Mouse (Mus musculus): ENCODE measurements around the gene Nr1i3. TPM values are rescaled to one million over a fixed set of nuclear protein-coding genes. Genes with fewer than 3 reads are reported as not detected.
"Not testable (repeated sequence)": the region's sequence is repeated elsewhere in the genome, so short reads cannot be mapped to it uniquely, and the experiment has no call there.

Nr1i3 gene
- total RNA-seq, 2 experiments from 2014 or later, result 0.29 TPM; not detected in 1

DNA sequence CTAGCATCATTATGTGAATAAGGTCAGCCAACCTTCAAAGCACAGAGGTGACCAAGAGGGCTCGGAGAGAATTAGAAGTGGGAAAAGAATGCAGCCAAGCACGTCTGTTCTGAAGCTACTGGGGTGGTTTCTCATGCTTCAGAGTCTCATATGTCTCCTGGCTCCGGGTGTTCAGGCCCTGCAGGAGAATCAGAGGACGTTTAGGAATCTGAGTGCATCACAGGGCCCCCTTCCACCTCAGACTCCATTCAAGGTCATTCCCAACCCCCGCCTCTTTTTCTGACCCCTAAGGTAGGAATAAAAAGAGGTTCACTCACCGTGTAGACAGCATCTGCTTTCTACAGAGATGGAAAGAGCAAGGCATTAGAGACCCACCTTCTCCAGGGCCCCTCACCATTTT lies 16.0 kb downstream of the Nr1i3 start:
- DNase-seq (ENCODE audit: low spot score in 2 of 2), result no peak

DNA sequence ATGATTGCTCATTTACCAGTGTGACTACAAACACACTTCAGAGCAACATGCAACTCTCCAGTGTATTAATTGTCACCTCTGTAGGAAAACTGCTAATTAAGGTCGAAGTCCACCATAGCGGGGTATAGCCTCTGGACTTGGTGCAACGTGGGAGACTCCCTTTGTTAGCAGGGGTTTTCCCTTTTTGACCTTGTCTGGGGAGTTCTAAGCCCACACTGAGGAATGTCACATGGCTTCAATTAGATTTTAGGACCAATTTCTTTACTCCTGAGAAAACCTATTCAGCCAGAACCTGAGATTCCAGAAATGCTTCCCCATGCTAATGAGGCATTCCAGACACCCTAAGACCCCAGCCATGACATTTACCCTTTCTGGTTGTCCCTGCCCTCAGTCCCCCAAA lies 16.4 kb downstream of the Nr1i3 start:
- no peak for DNase-seq (ENCODE audit: low spot score in 2 of 2)

DNA sequence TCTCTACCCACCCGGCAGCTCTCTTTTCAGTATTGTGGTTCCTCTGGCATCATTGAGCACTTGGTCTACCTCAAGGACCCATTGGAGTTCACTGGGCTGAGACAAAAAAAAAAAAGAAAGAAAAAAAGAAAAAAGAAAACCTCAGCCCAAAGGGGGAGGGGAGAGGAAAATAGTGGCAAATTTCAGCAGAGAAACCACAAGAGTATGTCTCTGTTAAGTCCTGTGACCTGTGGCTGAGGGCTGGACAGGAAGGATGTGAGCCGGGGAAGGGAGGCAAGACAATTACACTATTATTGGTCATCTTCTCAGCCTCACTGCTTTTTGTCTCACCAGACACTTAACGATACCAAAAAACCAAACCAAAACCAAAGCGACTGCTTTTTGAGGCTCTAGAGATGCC lies 18.1 kb downstream of the Nr1i3 start:
- no peak for DNase-seq (ENCODE audit: low spot score in 2 of 2)

DNA sequence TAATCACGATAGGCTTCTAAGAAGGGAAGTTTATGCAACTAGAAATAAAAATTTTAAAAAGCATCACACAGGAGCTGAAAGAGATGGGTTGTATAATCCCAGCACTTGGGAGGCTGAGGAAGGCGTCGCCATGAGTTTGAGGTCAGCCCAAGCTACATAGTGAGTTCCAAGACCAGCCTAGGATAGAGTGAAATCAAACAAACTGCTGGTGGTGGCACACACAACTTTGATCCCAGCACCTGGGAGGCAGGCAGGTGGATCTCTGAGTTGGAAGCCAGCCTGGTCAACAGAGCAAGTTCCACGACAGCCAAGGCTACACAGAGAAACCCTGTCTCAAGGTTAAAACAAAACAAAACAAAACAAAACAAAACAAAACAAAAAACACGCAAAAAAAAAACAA lies 18.6 kb downstream of the Nr1i3 start:
- DNase-seq (ENCODE audit: low spot score in 2 of 2), result no peak

DNA sequence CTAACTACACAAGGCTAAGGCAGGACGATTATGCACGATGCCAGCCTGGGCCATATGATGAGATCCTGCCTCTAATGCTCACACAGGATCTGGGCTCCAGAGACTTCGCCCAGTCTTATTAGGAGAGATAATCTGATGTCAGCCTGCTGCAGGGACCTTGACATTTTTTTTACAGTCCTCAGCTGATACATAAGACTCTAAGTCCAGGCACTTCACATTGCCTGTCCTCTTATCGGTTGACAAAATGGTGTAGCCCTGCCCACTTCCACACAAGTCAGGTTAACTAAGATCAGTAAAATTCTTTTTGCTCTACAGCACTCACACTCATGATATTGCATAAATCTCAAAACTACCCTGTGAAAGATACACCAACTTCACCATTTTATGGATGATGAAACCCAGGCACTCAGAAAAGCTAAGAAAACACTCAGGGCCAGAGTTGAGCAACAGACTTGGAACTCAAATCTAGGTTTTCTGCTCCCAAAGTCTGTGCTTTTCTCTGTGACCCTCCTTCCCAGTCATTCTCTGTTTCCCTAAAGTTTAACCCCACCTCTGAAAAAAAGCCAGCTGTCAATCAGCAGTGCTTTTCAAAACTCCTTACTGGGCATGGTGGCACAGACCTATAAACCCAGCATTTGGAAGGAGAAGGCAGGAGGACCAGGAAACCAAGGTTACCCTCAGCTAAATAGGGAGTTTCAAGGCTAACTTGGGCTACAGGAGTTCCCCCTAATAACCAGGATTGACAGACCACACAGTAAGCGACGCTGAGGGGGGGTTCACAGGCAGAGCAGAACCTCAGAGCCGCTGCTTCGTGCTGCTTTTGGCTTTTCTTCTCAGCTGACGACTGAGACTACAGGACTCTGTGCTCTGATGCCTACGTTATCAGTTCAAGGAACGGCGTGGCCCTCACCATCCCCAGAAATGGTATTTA lies 19.3 kb downstream of the Nr1i3 start:
- no peak for DNase-seq (ENCODE audit: low spot score in 2 of 2)

DNA sequence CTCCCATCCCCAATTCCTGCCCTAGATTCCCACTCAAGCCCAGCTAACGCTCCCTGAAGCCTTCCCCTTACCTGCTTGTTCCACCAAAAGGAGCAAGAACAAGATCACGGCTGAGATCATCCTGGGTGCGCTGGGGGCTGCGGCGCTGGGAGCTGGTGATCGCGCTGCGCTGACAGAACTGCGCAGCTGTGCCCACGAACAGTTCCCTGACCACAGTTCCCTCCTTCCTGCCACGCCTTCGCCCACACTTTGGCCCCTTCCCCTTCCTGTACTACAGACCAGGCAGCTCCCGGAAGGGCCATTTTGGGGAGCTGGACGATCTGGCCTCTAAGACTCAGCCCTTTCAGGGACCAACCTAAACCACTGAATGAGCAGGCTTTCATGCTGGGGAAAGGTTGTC lies 20.4 kb downstream of the Nr1i3 start, which contains the start of gene Fcer1g:
TSS of gene Fcer1g (minus strand) at position 240 of the 400 bp plus-strand sequence.
- DNase-seq (ENCODE audit: low spot score in 2 of 2), result no peak

DNA sequence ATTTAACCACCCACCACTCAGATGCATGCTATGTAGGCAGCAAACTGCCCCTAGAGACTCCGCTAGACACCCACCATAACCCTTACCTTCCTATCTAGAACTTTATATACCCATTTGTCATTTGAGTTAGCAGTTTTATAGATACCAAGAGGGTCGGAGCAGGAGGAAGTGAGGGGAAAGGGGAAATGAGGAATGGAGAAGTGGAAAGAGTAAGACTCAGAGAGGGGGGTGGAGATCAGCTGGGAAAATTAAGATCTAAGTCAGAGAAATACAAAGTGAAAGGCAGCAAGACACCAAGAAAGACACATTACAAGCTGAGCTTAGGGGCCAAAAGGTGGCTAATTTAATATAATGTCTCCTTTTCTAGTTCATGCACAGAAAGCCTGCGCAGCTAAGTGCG lies 20.8 kb downstream of the Nr1i3 start:
- DNase-seq (ENCODE audit: low spot score in 2 of 2), result no peak

DNA sequence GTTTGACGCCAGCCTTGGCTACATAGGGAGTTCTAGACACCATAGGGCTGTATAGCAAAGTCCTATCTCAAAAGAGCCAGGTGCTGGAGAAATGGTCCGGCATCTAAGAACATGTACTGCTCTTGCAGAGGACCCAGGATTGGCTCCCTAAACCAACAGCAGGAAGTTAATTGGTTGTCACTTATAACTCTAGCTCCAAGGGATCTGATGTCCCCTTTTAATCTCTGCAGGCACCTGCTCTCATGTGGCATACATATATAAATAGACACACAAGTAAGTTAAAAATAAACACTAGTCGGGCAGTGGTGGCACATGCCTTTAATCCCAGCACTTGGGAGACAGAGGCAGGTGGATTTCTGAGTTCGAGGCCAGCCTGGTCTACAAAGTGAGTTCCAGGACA lies 22.0 kb downstream of the Nr1i3 start:
- no peak for DNase-seq (ENCODE audit: low spot score in 2 of 2)

DNA sequence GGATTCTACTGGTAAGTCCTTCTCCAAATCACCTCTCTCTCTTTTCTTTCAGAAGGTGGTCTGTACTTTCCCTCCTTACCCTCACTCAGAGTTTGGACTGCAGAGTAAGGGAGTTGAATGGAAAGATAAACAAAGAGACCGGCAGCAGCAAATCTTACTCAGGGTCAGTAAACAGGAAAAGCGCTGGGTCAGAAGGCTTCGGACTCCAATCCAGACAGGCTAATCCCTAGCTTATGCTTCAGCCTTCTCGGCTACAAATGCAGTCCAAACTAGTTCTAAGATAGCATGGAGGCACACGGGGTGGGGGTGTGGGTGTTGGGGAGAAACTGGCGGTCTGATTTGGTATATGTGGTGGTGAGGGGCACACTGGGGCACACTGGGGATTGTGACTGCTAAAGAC lies 23.7 kb downstream of the Nr1i3 start:
- no peak for DNase-seq (ENCODE audit: low spot score in 2 of 2)

DNA sequence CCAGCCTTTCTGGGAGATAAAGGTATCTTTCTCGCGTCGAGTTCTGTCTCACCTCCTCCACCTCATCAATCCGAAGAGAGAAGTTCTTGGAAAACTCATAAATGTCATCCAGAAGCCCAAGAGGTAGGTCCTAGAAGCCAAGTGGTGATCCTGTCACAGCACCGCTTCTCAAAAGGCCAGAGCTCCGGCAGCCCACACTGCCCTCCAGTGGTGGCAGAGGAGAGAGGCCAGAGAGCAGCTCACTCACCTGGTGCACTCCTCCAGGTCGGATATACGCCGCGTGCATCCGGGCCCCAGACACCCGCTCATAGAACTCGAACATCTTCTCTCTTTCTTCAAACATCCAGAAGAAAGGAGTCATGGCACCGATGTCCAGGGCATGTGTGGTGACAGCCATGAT lies 24.7 kb downstream of the Nr1i3 start:
- DNase-seq (ENCODE audit: low spot score in 2 of 2), result peak in 1 of 2 experiments; percentile 36

DNA sequence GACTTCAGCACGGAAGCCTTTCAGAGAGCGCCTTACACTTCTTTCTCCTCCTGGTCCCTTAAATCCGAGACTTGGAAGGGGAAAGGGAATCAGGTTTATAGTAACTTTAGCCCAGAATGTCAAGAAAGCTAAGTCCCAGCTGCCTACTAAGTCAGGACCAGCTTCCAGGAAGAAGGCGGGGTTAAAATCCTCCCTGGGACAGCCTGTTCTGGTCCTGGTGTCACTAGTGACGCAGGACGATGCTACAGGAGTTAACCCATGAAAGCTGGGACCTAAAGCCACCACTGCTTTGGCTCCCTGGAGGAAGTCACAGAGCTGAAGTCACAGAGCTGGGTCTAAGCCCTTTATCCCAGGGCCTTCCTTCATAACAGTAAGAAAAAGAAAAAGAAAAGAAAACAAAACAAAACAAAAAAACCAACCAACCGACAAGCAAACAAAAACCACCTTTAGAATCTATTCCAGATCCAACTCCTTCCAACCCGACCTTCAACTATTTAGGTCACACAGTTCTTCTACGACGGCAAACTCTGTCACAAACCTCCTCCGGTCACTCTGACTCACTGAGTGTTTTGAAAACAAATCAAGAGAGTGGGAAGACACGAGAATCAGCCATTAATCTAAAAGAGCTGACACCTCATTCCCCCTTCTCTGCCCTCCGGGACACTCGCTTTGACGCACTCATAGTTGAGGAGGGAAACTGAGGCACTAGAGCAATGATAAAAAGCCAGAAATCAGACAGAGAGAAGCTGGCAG lies 26.4 kb downstream of the Nr1i3 start:
- DNase-seq (ENCODE audit: low spot score in 2 of 2), result no peak

DNA sequence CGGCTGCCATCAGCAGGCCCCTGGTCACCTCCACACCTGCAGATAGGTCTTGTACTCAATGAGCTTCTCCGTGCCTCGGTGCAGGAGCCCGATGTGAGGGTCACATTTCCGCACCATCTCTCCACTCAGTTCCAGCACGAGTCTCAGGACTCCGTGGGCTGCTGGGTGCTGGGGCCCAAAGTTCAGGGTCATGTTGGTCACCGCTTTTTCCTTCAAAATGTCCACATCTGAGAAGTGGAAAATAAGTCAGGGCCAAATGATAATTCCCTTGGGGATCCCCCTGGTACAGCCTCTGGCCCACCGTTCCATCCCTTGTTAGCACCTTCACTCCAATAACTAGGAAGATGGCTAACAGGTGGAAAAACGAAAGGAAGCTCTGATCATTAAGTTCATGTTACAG lies 27.1 kb downstream of the Nr1i3 start:
- DNase-seq (ENCODE audit: low spot score in 2 of 2), result no peak

DNA sequence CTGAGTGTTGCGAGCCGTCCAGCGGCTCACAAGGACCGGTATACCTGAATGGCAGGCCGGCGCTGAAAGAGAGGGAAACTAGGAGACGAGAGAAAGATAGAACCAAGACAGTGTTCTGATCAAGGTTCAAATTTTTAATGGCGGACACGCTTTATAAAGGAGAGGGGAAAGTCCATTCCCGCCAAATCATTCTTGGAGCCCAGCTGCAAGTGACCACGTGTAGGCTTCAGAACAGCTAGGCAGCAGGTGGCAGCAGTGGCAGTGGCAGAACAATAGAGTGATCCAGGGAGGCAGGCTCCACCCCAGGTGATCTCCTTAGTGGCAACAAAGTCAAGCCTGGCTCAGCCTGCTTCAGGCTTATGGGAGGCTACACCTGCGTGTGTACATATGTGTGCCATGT lies 28.2 kb downstream of the Nr1i3 start:
- not testable (repeated sequence) for DNase-seq (ENCODE audit: low spot score in 2 of 2)

DNA sequence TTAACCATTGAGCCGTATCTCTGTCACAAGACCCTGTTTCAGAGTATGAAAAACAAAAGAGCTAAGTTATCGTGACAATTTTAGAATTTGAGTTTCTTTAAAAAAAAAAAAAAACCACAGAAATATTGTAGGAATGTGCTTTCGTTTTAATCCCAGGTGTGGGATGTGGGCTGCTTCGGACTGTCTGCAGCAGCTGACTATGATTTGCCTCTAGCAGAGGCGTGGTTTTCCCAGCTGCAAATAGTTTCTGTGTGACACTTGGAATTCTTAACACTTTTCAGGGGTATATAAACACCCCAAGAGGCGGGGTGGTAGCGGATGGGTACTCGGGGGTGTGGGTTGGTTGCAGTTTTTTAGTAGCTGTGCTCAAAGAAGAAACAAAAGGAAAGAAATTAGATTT lies 31.6 kb downstream of the Nr1i3 start:
- DNase-seq (ENCODE audit: low spot score in 2 of 2), result no peak

DNA sequence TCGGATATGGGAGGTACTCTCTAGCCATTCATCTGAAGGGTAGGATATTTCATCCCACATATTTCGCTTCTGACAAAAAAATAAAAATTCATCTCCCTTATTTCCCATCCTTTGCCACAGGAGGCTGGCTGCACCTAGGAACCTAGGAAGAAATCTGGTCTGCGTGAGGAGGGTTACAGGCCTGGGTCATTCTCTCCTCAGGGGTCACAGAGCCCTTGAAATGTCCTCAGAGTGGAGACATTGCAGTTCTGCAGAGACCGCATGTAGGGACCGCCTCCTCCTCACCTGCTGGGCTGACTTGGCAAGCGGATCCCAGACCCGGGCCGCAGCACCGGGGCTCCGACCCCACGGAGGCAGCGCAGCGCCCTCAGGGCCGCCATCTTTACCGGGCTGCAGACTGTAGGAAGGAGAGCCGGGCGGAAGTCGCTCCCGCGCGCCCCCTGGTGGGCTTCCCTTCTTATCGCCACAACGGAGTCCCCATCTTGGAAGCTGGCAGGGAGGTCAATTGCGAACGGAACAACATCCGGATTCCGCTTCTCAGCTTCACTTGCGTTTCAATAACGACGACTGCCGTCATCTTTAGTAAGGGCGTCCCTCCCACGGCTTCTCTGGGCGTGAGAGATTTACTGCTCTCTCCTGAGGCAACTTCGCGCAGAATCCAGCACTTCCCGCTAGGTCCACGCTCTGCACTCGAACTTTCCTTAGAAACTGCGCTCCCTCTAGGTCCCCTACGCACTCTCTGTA lies 33.1 kb downstream of the Nr1i3 start:
- peak; percentile 97 to 98 for DNase-seq (ENCODE audit: low spot score in 2 of 2)

DNA sequence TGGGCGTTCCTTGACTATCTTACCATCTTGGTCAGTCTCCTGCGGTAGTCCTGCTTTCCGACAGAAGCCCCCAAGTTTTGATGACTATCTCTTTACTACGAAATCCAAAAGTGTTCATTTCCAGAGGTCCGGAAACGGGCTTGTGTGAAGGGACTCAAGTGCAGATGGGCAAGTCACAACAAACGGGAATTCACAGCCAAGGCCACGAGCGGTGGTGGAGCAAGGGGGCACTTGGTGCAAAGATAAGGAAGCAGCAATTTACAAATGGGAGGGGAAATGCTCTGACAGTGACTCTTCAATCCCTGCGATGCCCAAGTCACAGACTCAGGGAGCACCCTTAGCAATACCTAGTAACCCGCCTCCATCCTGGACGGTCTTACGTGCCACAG lies 33.7 kb downstream of the Nr1i3 start:
- DNase-seq (ENCODE audit: low spot score in 2 of 2), result no peak

DNA sequence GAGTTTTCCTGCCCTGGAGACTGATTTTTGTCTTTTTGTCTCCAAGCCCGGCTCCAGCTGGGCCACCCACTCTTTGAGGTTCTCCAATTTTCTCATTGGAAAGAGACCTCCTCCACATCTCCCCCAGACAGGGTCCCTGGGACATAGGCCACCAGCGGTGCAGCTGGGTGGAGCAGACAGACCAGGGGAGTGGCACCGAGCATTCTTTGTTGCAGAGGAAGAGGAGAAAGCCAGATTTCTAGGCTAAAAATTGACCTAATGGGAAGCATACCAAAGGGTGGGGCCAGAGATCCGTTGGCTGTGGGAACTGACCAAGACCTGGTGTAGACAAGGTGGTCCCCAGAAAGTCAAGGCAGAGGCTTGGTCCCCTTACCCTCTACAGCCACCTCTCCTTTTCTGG lies 34.1 kb downstream of the Nr1i3 start:
- DNase-seq (ENCODE audit: low spot score in 2 of 2), result no peak

DNA sequence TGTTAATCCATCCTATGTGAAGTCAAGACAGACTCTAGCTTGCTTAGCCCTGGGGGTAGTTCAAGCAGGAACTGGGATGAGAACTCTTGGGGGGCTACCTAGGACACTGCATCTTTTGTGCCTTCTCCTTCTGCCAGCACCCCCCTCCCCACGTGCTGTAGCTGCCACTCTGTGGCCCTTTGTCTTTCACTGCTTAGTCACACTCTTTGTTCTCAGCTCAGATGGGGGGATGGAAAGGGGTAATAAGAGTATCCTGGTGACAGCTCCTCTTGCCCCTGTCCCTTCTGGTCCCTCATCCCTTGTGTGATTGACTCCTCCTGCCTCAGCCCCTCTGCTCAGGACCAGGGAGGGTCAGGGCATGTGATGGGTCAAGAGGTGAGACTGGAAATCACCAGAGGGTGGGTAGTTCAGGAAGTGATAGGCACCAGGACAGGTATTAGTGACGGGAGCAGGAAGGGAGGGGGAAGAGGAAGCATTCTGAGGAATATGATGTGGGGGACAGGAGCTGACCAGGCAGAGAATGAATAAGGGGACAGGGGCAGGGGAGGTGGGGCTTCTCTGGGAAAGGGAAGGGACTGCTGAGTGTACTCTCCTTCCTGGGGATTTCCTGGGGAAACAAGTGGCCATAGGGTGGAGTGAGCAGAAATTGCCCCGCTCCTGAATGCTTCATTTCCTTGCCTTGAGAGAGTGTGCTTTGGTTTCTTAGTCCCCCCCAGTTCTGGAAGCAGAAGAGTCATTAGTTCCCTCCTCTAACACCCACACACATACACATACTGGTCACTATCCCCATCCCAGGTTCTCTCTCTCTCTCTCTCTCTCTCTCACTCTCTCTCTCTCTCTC lies 34.8 kb downstream of the Nr1i3 start:
- DNase-seq (ENCODE audit: low spot score in 2 of 2), result no peak

DNA sequence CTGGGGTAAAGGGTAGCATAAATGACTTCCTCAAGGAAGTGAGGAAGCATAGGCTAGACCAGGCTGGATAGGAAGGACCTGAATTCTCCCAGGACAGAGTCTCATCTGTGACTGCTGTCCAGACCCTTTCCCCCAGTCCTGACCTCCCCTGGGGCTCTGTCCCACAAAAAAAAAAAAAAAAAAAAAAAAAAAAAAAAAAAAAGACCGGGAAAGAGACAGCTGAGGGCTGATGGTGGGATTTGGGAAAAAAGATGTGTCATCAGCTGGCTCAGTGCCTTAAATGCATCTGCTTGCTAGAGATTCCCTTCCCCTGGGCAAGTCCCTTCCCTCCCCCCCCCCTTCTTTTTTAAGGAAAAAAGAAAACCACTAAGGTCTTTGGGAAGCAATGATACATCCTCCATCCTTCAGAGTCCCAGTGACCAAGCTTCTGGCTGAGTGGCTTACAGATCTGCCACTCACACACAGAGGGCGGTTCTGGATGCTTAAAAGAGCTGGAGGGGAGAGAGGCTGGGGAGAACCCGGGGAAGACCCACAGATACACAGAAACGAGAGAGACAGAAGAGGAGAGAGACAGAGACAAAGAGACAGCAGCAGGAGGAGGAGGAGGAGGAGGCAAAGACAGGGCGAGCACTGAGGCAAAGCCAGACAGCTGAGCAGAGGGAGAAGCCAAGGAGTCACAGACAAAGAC lies 36.3 kb downstream of the Nr1i3 start, which contains the start of gene Adamts4:
TSS of gene Adamts4 (plus strand) at position 509 of the 688 bp plus-strand sequence.
- DNase-seq (ENCODE audit: low spot score in 2 of 2), result peak in 1 of 2 experiments; percentile 67

All from gastrocnemius, postnatal 4 days (tissue).